Mouse (Mus musculus): ENCODE data around the gene Rab4b.

DNA sequence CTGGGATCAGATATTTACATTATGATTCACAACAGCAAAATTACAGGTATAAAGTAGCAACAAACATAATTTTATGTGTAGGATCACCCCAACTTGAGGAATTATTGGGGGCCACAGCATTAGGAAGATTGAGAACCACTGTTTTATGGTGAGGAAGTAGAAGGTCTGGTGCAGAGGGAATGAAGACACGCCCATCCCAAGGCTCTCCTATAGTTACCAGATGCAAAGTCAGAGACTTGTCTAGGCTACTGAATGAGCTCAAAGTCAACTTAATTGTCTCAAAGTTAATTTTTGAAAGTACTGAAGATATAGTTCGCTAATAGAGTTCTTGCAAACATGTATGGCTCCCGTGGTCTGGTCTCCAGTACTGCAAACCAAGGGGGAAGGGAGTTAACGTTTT is 44.9 kb downstream of the Rab4b start:
- TF ChIP-seq CTCF (IDR thresholded peaks at IDR 0.05; ENCODE audit: control insufficient read depth, insufficient read depth, insufficient replicate concordance, low read depth, low read length) (no peak), POLR2A (IDR thresholded peaks at IDR 0.05; ENCODE audit: control insufficient read depth, low read depth, low read length) (no peak)
